In the genomic region with DNA sequence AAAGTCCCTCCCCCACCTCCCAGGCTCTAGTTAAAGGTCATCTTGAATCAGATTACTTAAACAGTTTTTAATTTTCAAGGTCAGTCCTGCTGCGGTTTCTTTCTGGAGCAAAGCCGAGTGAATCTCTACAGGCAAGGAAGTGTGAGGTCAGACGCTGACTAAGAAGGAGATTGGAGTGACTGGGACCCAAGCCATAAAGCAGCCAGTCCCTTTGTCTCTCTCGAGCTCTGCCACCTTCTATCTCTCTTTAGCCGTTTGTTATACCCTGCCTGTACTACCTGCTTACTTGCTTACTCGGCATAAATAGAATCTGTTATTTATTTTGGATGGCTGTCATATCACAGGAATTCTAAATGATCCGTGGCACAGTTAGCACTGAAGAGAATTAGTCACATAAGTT, we compare ENCODE assay signal across 25 mouse cellular contexts.
DNase-seq lines count a peak whose midpoint lies in the region; ATAC-seq and TF ChIP-seq lines count a peak whose summit lies in the region.
"Had no signal": no experiment of that assay in that cellular context is flagged by ENCODE, and none has a peak within 500 bp of the region (broad histone marks: within the 10 kb centered on the region; RNA-seq: fewer than 3 reads in every experiment).

No protein-coding gene starts in this region.

- no peaks in the 10 kb centered on the region for H3K79me2 ChIP-seq in liver, adult 2 months (ENCODE audit: control insufficient read depth, insufficient read depth, low read length)

- no peak overlapping the region for H3K27ac ChIP-seq in liver, adult 2 months (replicated peaks; ENCODE audit: insufficient read depth, low read depth, low read length)
- no peak overlapping the region for H3K27ac ChIP-seq in liver, embryonic 11.5 days (ENCODE audit: low read depth, low read length)
- H3K27ac ChIP-seq: embryonic facial prominence, embryonic 15.5 days; limb, embryonic 15.5 days; midbrain, embryonic 10.5 days had no signal

- H3K27me3 ChIP-seq in liver, adult 2 months (ENCODE audit: control insufficient read depth, insufficient read depth, low read length) = no peaks in the 10 kb centered on the region
- no peaks in the 10 kb centered on the region for H3K27me3 ChIP-seq in liver, embryonic 11.5 days (replicated peaks; ENCODE audit: control insufficient read depth, insufficient read depth, low read length)
- H3K27me3 ChIP-seq: CH12.LX; embryonic facial prominence, embryonic 15.5 days; limb, embryonic 15.5 days had no signal

- no peak for ATAC-seq in liver, embryonic 11.5 days (replicated peaks; ENCODE audit: low FRiP score)
- no peak for ATAC-seq in CD4-positive, CD25-positive, alpha-beta regulatory T cell, adult 4 months
- ATAC-seq: forebrain, embryonic 16.5 days; hindbrain, embryonic 16.5 days; intestine, embryonic 16.5 days; lung, postnatal 0 days; midbrain, embryonic 16.5 days had no signal

- DNase-seq in adrenal gland, adult (ENCODE audit: inconsistent age in 2 of 2, low spot score in 1 of 2) = peak; percentile 9 to 38
- DNase-seq in adrenal gland, adult 18-20 months (ENCODE audit: low spot score in 2 of 2) = no peak
- DNase-seq in cerebellum, postnatal 14 days = peak; percentile 14 to 28
- no peak for DNase-seq in cerebellum, adult 9-11 months
- DNase-seq in liver, adult 2 months (ENCODE audit: extremely low read depth, low read depth, low spot score) = peak; percentile 8
- DNase-seq in liver, embryonic 11.5 days (ENCODE audit: low spot score) = no peak
- DNase-seq: cerebellum, adult 9-10 months; gastrocnemius, postnatal 14 days; heart, adult 18-20 months; kidney, adult 9 months; kidney, postnatal 14 days; left cerebral cortex, postnatal 4 days; thymus, adult 18-20 months; thymus, postnatal 36 days had no signal

- no peaks in the 10 kb centered on the region for H3K9me3 ChIP-seq in liver, embryonic 11.5 days (ENCODE audit: control insufficient read depth, low read length)
- H3K9me3 ChIP-seq: embryonic facial prominence, embryonic 15.5 days; limb, embryonic 15.5 days; midbrain, embryonic 10.5 days had no signal

- H3K4me3 ChIP-seq in liver, adult 2 months (ENCODE audit: insufficient read depth, low read depth, low read length) = no peak overlapping the region
- H3K4me3 ChIP-seq in liver, embryonic 11.5 days (ENCODE audit: low read depth, low read length) = no peak overlapping the region
- H3K4me3 ChIP-seq: embryonic facial prominence, embryonic 15.5 days; limb, embryonic 15.5 days; midbrain, embryonic 10.5 days had no signal

- 33% methylated on average over 7 of the region's 7 CpGs for WGBS in liver, adult 2 months
- WGBS in liver, embryonic 11.5 days = 70% methylated on average over 7 of the region's 7 CpGs

- H3K9ac ChIP-seq in liver, adult 2 months (ENCODE audit: low read depth, low read length) = no peak overlapping the region
- no peak overlapping the region for H3K9ac ChIP-seq in liver, embryonic 11.5 days (ENCODE audit: low read depth, low read length)
- H3K9ac ChIP-seq: embryonic facial prominence, embryonic 15.5 days; limb, embryonic 15.5 days had no signal

- H3K4me1 ChIP-seq in liver, adult 2 months (ENCODE audit: control insufficient read depth, insufficient read depth, low read length) = no peaks in the 10 kb centered on the region; the same call in 1 of the 2 replicates
- no peaks in the 10 kb centered on the region for H3K4me1 ChIP-seq in liver, embryonic 11.5 days (replicated peaks; ENCODE audit: control insufficient read depth, insufficient read depth, low read length)
- H3K4me1 ChIP-seq: embryonic facial prominence, embryonic 15.5 days; limb, embryonic 15.5 days; midbrain, embryonic 10.5 days had no signal

- no peaks in the 10 kb centered on the region for H3K36me3 ChIP-seq in liver, adult 2 months (ENCODE audit: control insufficient read depth, insufficient read depth, low read length)
- no peaks in the 10 kb centered on the region for H3K36me3 ChIP-seq in liver, embryonic 11.5 days (ENCODE audit: control insufficient read depth, insufficient read depth, low read length)
- H3K36me3 ChIP-seq: embryonic facial prominence, embryonic 15.5 days; G1E; limb, embryonic 15.5 days; midbrain, embryonic 10.5 days had no signal

- no peak overlapping the region for H3K4me2 ChIP-seq in liver, embryonic 11.5 days
- H3K4me2 ChIP-seq: embryonic facial prominence, embryonic 15.5 days; limb, embryonic 15.5 days had no signal

- no peak for TF ChIP-seq CTCF in liver, adult 2 months (IDR thresholded peaks at IDR 0.05; ENCODE audit: low read depth, low read length)

- no peak for TF ChIP-seq POLR2A in liver, adult 2 months (IDR thresholded peaks at IDR 0.05; ENCODE audit: extremely low read depth, insufficient read depth, low read length)

Comparison
In these comparisons a context has a peak if more than half of its experiments do, and no peak if none do; other contexts are left out.
1. DNase-seq: peak in adrenal gland, adult (2 of 2), cerebellum, postnatal 14 days (2 of 2) and liver, adult 2 months (single experiment); none in adrenal gland, adult 18-20 months (0 of 2), cerebellum, adult 9-11 months (single experiment) and liver, embryonic 11.5 days (single experiment).